Mouse (Mus musculus) fibroblast of lung, adult 2 months (primary cell): ENCODE measurements around the gene 1700123O20Rik.

ENCODE experiments used
- DNase-seq: peaks from one replicate; pipeline ENCODE4 v3.0.0-alpha.2; 2011; ENCODE audit warnings: low read depth

1700123O20Rik gene

DNA sequence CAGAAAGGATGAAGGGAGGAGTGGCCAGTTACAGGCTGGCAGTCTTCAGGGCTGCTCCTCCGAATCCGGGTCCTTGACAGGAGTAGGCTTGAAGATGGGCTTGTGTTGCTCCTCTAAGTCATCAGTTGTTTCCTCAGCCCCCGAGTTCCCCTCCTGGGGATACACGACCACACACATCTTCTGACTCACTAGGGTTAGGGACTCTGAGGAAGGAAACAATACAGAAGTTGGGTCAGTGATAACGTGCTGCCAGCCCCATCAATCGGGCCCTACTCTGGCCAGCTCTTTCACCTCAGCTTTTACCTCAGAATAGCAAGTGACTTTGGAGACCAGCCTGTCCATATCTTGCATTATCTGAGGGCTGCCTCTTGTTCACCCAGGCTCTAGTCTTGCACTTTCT is 38.0 kb downstream of the 1700123O20Rik start:
- no peak for DNase-seq

DNA sequence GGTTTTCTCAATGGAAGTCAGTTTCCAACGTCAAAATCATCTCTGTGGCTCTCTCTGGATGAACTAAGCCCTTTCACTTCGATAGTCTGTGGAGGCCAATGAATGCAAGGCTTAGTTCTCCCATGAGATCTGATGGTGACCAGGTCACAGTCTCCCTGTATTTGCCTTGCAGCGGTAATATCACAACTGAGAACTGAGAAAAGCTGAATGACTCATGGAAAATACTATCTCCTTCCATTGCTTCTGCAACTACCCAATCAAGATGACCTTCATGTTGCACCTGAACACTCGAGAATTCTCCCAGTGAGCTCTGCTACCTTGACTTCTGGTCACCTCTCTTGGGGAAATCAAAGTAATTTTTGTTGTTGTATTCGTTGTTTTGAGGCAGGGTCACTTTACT is 41.5 kb downstream of the 1700123O20Rik start:
- DNase-seq = no peak

DNA sequence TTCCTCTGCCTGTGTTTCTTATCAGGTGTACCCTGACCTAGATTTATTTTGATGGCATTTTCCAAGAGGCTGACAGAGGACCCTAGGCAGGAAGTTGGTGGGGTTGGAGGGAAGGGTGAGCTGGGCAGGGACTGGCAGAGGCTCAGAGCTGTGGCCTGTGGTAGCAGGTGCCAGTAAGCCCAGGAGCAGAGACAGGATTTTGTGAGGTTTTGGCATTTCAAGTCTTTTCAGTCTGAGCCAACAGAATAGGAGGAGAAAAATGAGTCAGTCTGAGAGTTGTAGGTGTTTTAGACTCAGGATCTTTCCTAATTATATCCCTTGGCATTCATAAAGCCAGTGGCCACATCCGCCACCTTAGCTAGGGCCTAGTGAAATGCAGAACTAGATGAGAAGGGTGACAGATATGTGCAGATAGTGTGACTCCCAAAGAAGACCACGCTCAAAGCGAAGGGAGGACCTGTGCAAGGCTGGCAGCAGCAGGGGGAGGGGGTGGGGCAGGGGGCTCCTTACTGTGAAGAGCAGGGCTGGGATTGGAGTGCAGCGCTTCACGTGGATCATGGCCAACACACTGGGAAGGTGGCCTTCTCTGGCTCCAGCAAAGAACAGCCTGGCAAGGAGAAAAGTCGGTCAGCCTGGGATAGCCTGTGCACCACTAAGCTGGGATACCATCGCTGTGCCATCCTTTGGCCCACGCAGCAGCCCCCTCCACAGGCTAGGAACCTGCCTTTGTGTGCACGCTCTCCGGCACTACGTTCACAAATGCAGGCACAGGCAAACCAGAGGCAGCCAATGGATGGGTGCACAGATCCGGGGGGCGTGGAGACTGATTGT is 43.0 kb downstream of the 1700123O20Rik start:
- DNase-seq = no peak

DNA sequence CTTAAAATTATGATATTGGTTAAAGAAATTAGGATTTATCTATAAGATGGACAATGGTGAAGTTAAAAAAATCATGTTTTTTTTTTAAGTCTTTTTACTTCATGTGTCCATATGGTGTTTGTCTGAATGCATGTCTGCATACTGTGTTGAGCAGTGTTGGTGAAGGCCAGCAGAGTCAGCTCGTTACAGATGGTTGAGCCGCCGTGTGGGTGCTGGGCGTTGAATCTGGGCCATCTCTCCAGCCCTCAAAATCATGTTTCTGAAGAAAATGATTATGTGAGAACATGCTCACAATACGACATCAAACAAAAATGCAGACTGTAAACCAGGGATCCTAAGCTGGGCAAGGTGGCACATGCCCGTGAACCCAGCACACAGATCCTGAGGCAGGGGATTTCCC is 44.3 kb downstream of the 1700123O20Rik start:
- DNase-seq = no peak

DNA sequence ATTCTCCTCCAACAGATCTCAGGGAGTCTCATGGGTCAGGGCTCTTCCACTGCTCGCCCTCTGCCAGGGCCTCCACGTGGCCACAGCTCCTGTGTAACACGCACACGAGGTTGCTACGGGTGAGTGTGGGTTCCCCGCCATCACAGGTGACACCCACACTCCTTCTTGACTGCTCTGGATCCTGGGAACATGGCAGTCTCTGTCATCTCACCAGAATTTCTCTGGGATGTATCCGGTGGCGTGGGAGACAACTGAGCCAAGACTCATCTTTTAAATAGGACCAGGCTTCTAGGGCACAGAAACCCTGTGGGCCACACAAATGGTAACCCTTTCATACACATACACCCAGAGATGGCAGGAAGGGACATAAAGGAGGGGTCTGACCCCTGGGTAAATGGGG is 46.2 kb downstream of the 1700123O20Rik start:
- no peak for DNase-seq

DNA sequence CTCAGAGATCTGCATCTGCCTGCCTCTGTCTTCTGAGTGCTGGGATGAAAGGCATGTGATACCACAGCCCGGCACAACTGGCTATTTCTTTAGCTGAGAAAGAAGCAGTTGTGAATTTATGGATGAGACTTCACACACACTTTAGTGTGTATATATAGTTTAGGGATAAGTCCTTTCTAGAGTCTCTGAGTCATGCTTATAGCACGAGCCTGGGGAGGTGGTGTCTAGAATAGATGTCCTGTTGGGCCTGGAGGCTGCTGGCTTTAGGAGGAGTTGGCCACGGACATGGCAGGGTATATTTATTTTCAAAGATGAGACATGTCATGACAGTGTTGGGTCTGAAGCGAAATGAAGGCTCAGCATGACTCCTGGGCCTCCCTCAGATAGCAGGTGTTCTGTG is 48.0 kb downstream of the 1700123O20Rik start:
- DNase-seq = no peak

DNA sequence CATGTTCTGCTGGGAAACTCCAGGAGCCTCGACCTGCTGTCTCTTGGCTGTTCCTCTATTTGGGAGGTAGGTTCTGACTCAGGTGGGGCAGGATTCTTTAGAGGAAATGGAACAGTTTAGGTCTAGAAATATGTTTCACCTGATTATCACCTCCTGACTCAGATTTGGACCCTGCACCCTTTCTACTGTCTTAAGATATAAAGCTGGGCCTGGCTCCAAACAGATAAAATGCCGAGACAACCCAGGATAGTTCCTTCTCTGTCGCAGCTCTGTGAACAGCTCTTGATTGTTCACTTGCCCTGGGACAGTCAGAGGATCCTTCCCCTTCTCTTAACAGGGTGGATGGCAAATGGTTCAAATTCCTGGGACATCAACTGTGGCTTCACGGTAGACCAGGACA is 49.2 kb downstream of the 1700123O20Rik start:
- no peak for DNase-seq

DNA sequence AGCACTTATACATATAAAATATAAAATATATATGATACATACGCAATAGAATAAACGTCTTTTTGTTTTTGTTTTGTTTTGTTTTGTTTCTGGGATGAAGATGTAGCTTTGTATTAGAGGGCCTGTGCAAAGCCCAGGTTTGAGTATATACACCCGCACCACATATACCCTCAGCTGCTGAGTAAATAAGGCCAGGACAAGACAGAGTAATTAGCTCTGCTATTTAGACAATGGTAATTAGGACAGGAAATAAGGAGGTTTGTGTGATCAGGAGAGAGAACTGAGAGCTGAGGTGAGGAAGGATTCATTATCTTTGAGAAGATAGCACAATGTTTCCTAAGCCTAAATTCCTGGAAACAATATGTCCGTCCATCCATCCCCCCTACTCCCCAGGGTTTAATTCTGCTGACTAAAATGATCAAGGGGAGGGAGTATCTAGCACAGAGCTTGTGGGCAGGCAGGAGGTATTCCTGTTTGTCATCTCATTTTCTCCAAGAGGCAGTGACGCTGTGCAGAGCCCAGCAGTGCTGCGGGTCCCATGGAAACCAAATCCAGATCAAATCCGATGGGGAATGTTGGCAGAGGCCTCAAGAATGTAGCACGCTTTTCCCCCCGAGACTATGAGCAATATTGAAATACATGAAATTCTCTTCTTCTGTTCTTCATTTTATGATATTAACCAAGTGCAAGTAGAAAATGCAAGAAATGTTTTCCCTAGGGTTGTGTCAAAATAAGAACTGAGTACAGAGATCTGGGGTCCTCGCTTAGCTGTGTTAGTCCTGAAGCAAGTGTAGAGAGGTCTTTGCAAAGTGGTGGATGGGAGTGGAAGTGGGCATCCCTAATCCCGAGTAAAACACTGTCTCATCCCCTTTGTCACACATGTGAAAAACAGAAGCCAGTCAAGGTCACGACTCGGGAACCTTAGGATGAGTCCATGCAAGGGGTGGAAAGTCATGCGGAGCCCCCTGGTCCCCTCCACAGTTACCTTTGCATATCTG is 50.8 kb downstream of the 1700123O20Rik start:
- DNase-seq = no peak

DNA sequence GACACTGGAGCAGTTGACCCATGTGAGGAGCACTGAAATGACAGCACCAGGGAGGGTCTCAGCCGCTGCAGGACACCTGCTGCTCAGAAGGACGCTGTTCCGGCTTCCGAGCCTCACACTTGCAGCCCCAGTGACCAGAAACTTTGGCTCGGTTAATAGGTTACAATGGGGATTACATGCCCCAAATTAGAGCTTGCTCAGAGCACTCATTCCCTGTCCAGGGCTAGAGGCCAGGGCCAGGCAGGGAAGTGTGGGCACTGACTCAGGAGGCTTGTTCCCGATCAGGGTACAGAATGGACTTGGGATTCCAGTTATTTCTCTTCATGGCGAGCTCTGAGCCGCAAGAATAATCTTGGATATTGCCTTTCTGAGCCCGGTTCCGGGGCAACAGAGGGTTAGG is 51.6 kb downstream of the 1700123O20Rik start:
- DNase-seq = no peak
